ENCODE assay signal across 8 mouse cellular contexts in genomic region chr5:134341321-134341720, GRCm38 (mm10). TPM values are rescaled to one million over a fixed set of nuclear protein-coding genes. Genes with fewer than 3 reads are reported as not detected.
DNase-seq lines count a peak whose midpoint lies in the region.

No protein-coding gene starts in this region.

- peak; percentile 35 for DNase-seq in heart, postnatal 4 days
- no peak for DNase-seq in heart, postnatal 25 days (ENCODE audit: low spot score)
- peak; percentile 61 for DNase-seq in thymus, postnatal 0 days (ENCODE audit: low spot score)
- no peak for DNase-seq in thymus, postnatal 36 days
- DNase-seq in embryo, embryonic 11 days, result peak; percentile 63
- DNase-seq in thymus, postnatal 25 days, result peak; percentile 34
- no peak for DNase-seq in spleen, postnatal 36 days (ENCODE audit: low spot score in 2 of 2)
- no peak for DNase-seq in right cerebral cortex, postnatal 36 days (ENCODE audit: low spot score in 2 of 2)

- intact Hi-C loops in heart, postnatal 25 days (cut with DNase I), result loop anchor here (1.0 to 5.0 kb wide), 4 partner anchors 25 to 160 kb away; no protein-coding TSS in a partner anchor

RNA-seq across cellular contexts. Expression of gene Gtf2i, which starts 26.8 kb away (rescaled TPM):
- 100 to 1,000 TPM; 198 to 199 TPM for total RNA-seq in heart, postnatal 4 days (2021)
- total RNA-seq in heart, postnatal 25 days (2021), result 100 to 1,000 TPM; 194 to 218 TPM
- 124 and 130 TPM in 2 replicates for polyA plus RNA-seq in thymus, postnatal 0 days (2015; fragmentation: Nextera tagmentation; extraction: Ambion mirVana)

Comparison
In these comparisons a context has a peak if more than half of its experiments do, and no peak if none do; other contexts are left out.
1. DNase-seq: peak in heart, postnatal 4 days (single experiment), thymus, postnatal 0 days (single experiment), embryo, embryonic 11 days (single experiment) and thymus, postnatal 25 days (single experiment); none in heart, postnatal 25 days (single experiment), thymus, postnatal 36 days (0 of 2), spleen, postnatal 36 days (0 of 2) and right cerebral cortex, postnatal 36 days (0 of 2).